Mouse (Mus musculus) ES-E14 (cell line): Measurements from ENCODE around the gene Prdm10. TPM values are rescaled to one million over a fixed set of nuclear protein-coding genes. Genes with fewer than 3 reads are reported as not detected.

Experiments
- DNase-seq: peaks from one replicate; pipeline ENCODE4 v3.0.0-alpha.2; 2013; ENCODE audit warnings: low read depth, low spot score
- H3K27ac ChIP-seq: 2 replicates; pipeline ENCODE4 v1.5.1; 2012; ENCODE audit warnings: low read depth, mild to moderate bottlenecking, low read length, moderate library complexity, mixed read lengths; ENCODE audit not compliant: poor library complexity, insufficient read depth, severe bottlenecking
- H3K36me3 ChIP-seq: 2 replicates; pipeline ENCODE4 v1.6.1; 2012; ENCODE audit warnings: mild to moderate bottlenecking, low read length, moderate library complexity, mixed read lengths; ENCODE audit not compliant: control insufficient read depth, poor library complexity, insufficient read depth, severe bottlenecking
- H3K4me1 ChIP-seq, 2 experiments: fragments of 150-350 bp in 1 of 2; sonication (generic) in 1 of 2; 2 replicates each; pipeline ENCODE4 v1.6.1; 2012; ENCODE audit warnings: low read length in 2 of 2, mild to moderate bottlenecking in 1 of 2, mixed read lengths in 1 of 2; ENCODE audit not compliant: control insufficient read depth in 2 of 2, insufficient read depth in 2 of 2, poor library complexity in 1 of 2
- H3K4me3 ChIP-seq, 2 experiments: fragments of 150-350 bp in 1 of 2; sonication (generic) in 1 of 2; 2 replicates each; pipeline ENCODE4 v1.5.1; 2012; ENCODE audit warnings: low read length in 2 of 2, low read depth in 1 of 2, mild to moderate bottlenecking in 1 of 2, mixed read lengths in 1 of 2; ENCODE audit not compliant: insufficient read depth in 1 of 2, poor library complexity in 1 of 2, severe bottlenecking in 1 of 2
- H3K9ac ChIP-seq: 2 replicates; pipeline ENCODE4 v1.6.1; 2012; ENCODE audit warnings: low read depth, mild to moderate bottlenecking, low read length, mixed read lengths; ENCODE audit not compliant: poor library complexity, insufficient read depth, severe bottlenecking
- H3K9me3 ChIP-seq: fragments of 150-350 bp; sonication (generic); 2 replicates; pipeline ENCODE4 v1.6.1; 2012; ENCODE audit warnings: low read depth, mild to moderate bottlenecking, low read length; ENCODE audit not compliant: control insufficient read depth, insufficient read depth
- CHD2 ChIP-seq: IDR thresholded peaks from 2 replicates; pipeline ENCODE4 v1.6.1; 2014; ENCODE audit warnings: mild to moderate bottlenecking, low read depth, low read length, inconsistent platforms
- HCFC1 ChIP-seq: IDR thresholded peaks from 2 replicates; pipeline ENCODE4 v1.6.1; 2012; ENCODE audit warnings: low read length, inconsistent platforms, borderline replicate concordance; ENCODE audit not compliant: insufficient read depth
- MAFK ChIP-seq: IDR thresholded peaks from 2 replicates; pipeline ENCODE4 v1.6.1; 2014; ENCODE audit warnings: mild to moderate bottlenecking, low read depth, low read length, inconsistent platforms; ENCODE audit not compliant: insufficient read depth
- ZC3H11A ChIP-seq: IDR thresholded peaks from 2 replicates; pipeline ENCODE4 v1.6.1; 2012; ENCODE audit warnings: low read depth, mild to moderate bottlenecking, inconsistent platforms, low read length, borderline replicate concordance
- ZNF384 ChIP-seq: IDR thresholded peaks from 2 replicates; pipeline ENCODE4 v1.6.1; 2012; ENCODE audit warnings: low read depth, low read length, inconsistent platforms
- in situ Hi-C, 2 experiments: fragments of 600-800 bp; cut with MboI; formaldehyde crosslinking; loops; one replicate each; pipeline ENCODE4 v1.15.1; 2025; ENCODE audit warnings: low sequenced_read_pairs in 2 of 2, inconsistent platforms in 1 of 2; ENCODE audit not compliant: unreplicated experiment in 2 of 2
- total RNA-seq: library from RNA; depleted of rRNA; stranded (reverse); fragments of 300-350 nt; gene quantifications from 2 replicates; pipeline ENCODE4 v1.2.3, GENCODE M21; 2012

Gene Prdm10
- total RNA-seq, 1 experiment = 10.5 TPM

GRCm38 (mm10) chr9:31331246-31331645 lies 50.9 kb downstream of the Prdm10 start:
- Histone ChIP-seq H3K9me3 (no peaks in the 10 kb centered on the region), H3K9ac (no peak overlapping the region), H3K4me1 (no peaks in the 10 kb centered on the region), H3K4me3 (no peak overlapping the region), H3K27ac (no peak overlapping the region), H3K36me3 (peaks cover 3% of the 10 kb centered on the region; the same call in 1 of the 2 replicates)
- TF ChIP-seq MAFK (no peak), ZC3H11A (no peak), ZNF384 (no peak), HCFC1 (no peak), CHD2 (no peak)
- in situ Hi-C loops = no loop called here
- DNase-seq = no peak

GRCm38 (mm10) chr9:31331906-31332305 lies 51.6 kb downstream of the Prdm10 start:
- H3K27ac ChIP-seq = no peak overlapping the region
- no peak overlapping the region for H3K4me3 ChIP-seq
- H3K36me3 ChIP-seq = peaks cover 3% of the 10 kb centered on the region; the same call in 1 of the 2 replicates
- H3K9ac ChIP-seq = no peak overlapping the region
- no peak for TF ChIP-seq CHD2
- TF ChIP-seq MAFK = no peak
- TF ChIP-seq HCFC1 = no peak
- 0 out of 2 replicates have a peak, but pooled peaks have one; percentile 4 for TF ChIP-seq ZC3H11A
- TF ChIP-seq ZNF384 = no peak
- DNase-seq = no peak
- in situ Hi-C loops = no loop called here
- H3K9me3 ChIP-seq = no peaks in the 10 kb centered on the region
- H3K4me1 ChIP-seq = no peaks in the 10 kb centered on the region

GRCm38 (mm10) chr9:31332826-31333225 lies 52.5 kb downstream of the Prdm10 start:
- no peak for TF ChIP-seq HCFC1
- TF ChIP-seq CHD2 = no peak
- no peak for TF ChIP-seq ZC3H11A
- TF ChIP-seq MAFK = no peak
- no peak for TF ChIP-seq ZNF384
- Histone ChIP-seq H3K9ac (no peak overlapping the region), H3K27ac (no peak overlapping the region), H3K4me3 (no peak overlapping the region), H3K36me3 (peaks cover 3% of the 10 kb centered on the region; the same call in 1 of the 2 replicates), H3K4me1 (no peaks in the 10 kb centered on the region), H3K9me3 (no peaks in the 10 kb centered on the region)
- in situ Hi-C loops = no loop called here
- no peak for DNase-seq

DNA sequence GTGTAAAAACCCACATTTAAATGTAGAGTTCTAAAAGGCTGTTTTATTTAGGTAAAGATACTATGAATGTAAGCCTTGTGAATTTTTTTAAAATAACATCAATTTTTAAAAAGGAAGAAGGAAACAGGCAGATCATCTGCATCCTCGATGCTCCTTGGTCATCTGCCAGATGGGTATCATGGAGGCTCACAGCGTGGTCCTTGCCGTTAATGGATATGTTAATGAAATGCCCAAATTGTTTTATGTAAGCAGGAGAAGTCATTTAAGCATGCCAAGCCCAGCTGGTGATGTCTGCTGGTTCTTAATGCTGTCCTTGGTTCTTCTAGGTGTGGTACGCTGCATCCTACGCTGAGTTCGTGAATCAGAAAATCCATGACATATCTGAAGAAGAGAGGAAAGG lies 54.7 kb downstream of the Prdm10 start:
- no peak for DNase-seq
- 0 out of 2 replicates have a peak, but pooled peaks cover 2% of the 10 kb centered on the region for H3K36me3 ChIP-seq
- in situ Hi-C loops = no loop called here
- no peak overlapping the region for H3K4me3 ChIP-seq
- H3K4me1 ChIP-seq = no peaks in the 10 kb centered on the region
- TF ChIP-seq CHD2 = no peak
- no peak for TF ChIP-seq MAFK
- no peak for TF ChIP-seq HCFC1
- no peak for TF ChIP-seq ZNF384
- TF ChIP-seq ZC3H11A = no peak
- no peak overlapping the region for H3K27ac ChIP-seq
- no peak overlapping the region for H3K9ac ChIP-seq
- no peaks in the 10 kb centered on the region for H3K9me3 ChIP-seq

DNA sequence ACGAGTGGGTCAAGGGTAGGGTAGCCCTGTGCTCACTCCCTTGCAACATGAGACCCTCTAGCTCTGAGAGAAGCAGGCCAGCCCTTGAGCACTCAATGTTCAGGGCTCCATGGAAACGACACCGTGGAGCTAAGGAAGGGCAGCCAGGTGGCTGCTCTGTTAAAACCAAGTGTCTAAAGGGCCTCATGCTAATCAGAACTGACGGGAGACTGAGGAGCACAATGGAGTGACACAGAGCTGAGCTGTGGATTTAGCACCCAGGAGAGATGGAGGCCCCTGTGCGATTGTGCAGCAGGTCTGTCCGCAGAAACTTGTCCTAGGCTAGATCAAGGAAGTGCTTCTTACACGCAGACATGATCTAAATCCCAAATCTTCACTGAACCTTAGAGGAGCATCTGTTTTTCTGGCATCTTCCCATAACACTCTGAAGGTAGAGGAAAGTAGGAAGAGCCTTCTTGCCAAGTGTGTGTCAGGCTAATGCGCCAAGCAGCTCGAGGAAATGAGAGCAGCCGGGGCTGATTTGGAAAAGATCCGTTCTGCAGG lies 64.0 kb downstream of the Prdm10 start:
- Histone ChIP-seq H3K27ac (no peak overlapping the region), H3K36me3 (0 out of 2 replicates have a peak, but pooled peaks cover 4% of the 10 kb centered on the region), H3K9ac (no peak overlapping the region), H3K4me1 (peaks cover 2 to 3% of the 10 kb centered on the region in 2 experiments; a peak in 2 of 4 replicates), H3K9me3 (no peaks in the 10 kb centered on the region), H3K4me3 (no peak overlapping the region)
- DNase-seq = no peak
- in situ Hi-C loops = loop anchor here in 1 of 2 experiments (10.0 kb wide), 1 partner anchor 180 kb away; no protein-coding TSS in a partner anchor
- TF ChIP-seq ZC3H11A (no peak), CHD2 (no peak), HCFC1 (no peak), ZNF384 (no peak), MAFK (no peak)
